Mouse (Mus musculus): ENCODE measurements around the gene Gm17469. TPM values are rescaled to one million over a fixed set of nuclear protein-coding genes. Genes with fewer than 3 reads are reported as not detected.
"Not testable (repeated sequence)": the region's sequence is repeated elsewhere in the genome, so short reads cannot be mapped to it uniquely, and the experiment has no call there.

Gm17469 gene
- not detected in 2 replicates for polyA plus RNA-seq (2015; fragmentation: Nextera tagmentation; extraction: Ambion mirVana)

GRCm38 (mm10) chrX:124629593-124629992 is at the start of gene Gm17469:
TSS of gene Gm17469 (plus strand) at chrX:124629893.
- H3K9ac ChIP-seq; H3K27ac ChIP-seq; ATAC-seq (ENCODE audit: insufficient number of reproducible peaks, insufficient read depth, low FRiP score, low TSS enrichment, low read depth); H3K4me3 ChIP-seq; H3K9me3 ChIP-seq; H3K36me3 ChIP-seq; H3K27me3 ChIP-seq; H3K4me1 ChIP-seq; H3K4me2 ChIP-seq: not testable (repeated sequence)
- no CpG with 5 or more reads among the region's 4 CpGs for WGBS

Other genes with a start within 250 kb of the Gm17469 start
- gene Gm17584, start 129.3 kb upstream of the Gm17469 start, polyA plus RNA-seq (2015; fragmentation: Nextera tagmentation; extraction: Ambion mirVana) = not detected in 2 replicates